In genomic region chr4:148448179-148448852, GRCm38 (mm10) we compare ENCODE assay signal across 8 mouse cellular contexts. TPM values are rescaled to one million over a fixed set of nuclear protein-coding genes. Genes with fewer than 3 reads are reported as not detected.
A peak's percentile ranks its signal among the peaks of the same experiment; 100 is the strongest.
DNase-seq lines count a peak whose midpoint lies in the region; ATAC-seq lines count a peak whose summit lies in the region.

Mtor (plus strand) TSS chr4:148448611.

- under 1% methylated on average over 56 of the region's 56 CpGs for WGBS in heart, embryonic 13.5 days
- WGBS in liver, embryonic 12.5 days (ENCODE audit: insufficient replicate concordance): under 1% methylated on average over 55 of the region's 56 CpGs
- under 1% methylated on average over 56 of the region's 56 CpGs for WGBS in stomach, embryonic 15.5 days

- DNase-seq in CD4-positive, CD25-positive, alpha-beta regulatory T cell, adult 2 months (ENCODE audit: low read depth, low spot score): peak; percentile 97
- peak; percentile 99 for DNase-seq in fat pad, adult 2 months (ENCODE audit: extremely low read depth, low read depth, low spot score)
- peak; percentile 96 for DNase-seq in kidney, postnatal 10 days
- peak; percentile 93 to 94 for DNase-seq in natural killer cell, adult 2 months (ENCODE audit: low spot score in 2 of 2)

- H3K27ac ChIP-seq in brown adipose tissue, adult 24 weeks (replicated peaks; ENCODE audit: low read depth, low read length): peak within 1 kb of the TSS; percentile 79
- peak within 1 kb of the TSS; percentile 58 for H3K27ac ChIP-seq in heart, embryonic 13.5 days (replicated peaks)
- H3K27ac ChIP-seq in liver, embryonic 12.5 days: peak within 1 kb of the TSS; percentile 75
- H3K27ac ChIP-seq in stomach, embryonic 15.5 days: peak within 1 kb of the TSS; percentile 63

- peaks cover 8% of the 10 kb centered on the region for H3K4me1 ChIP-seq in brown adipose tissue, adult 24 weeks (ENCODE audit: control insufficient read depth, insufficient read depth, insufficient read length, low read length)
- peaks cover 31% of the 10 kb centered on the region for H3K4me1 ChIP-seq in heart, embryonic 13.5 days
- peaks cover 47% of the 10 kb centered on the region for H3K4me1 ChIP-seq in liver, embryonic 12.5 days
- H3K4me1 ChIP-seq in stomach, embryonic 15.5 days: peaks cover 21% of the 10 kb centered on the region

- peak within 1 kb of the TSS; percentile 94 for H3K9ac ChIP-seq in heart, embryonic 13.5 days
- peak within 1 kb of the TSS; percentile 93 for H3K9ac ChIP-seq in liver, embryonic 12.5 days
- H3K9ac ChIP-seq in stomach, embryonic 15.5 days: peak within 1 kb of the TSS; percentile 81

- ATAC-seq in heart, embryonic 13.5 days (ENCODE audit: extremely low read depth, insufficient number of reproducible peaks, low FRiP score, low TSS enrichment): peak; percentile 91
- peak; percentile 92 for ATAC-seq in liver, embryonic 12.5 days
- peak; percentile 94 for ATAC-seq in stomach, embryonic 15.5 days (ENCODE audit: insufficient read depth, low FRiP score, low read depth)

- peaks cover 16% of the 10 kb centered on the region for H3K36me3 ChIP-seq in heart, embryonic 13.5 days
- H3K36me3 ChIP-seq in liver, embryonic 12.5 days: peaks cover 13% of the 10 kb centered on the region
- H3K36me3 ChIP-seq in stomach, embryonic 15.5 days: peaks cover 8% of the 10 kb centered on the region; the same call in 1 of the 2 replicates

- H3K4me2 ChIP-seq in heart, embryonic 13.5 days: peak within 1 kb of the TSS; percentile 73
- peak within 1 kb of the TSS; percentile 86 for H3K4me2 ChIP-seq in liver, embryonic 12.5 days
- H3K4me2 ChIP-seq in stomach, embryonic 15.5 days: peak within 1 kb of the TSS; percentile 76

- peak within 1 kb of the TSS; percentile 81 for H3K4me3 ChIP-seq in brown adipose tissue, adult 24 weeks (ENCODE audit: insufficient read depth, low read depth, low read length)
- peak within 1 kb of the TSS; percentile 90 for H3K4me3 ChIP-seq in heart, embryonic 13.5 days
- H3K4me3 ChIP-seq in liver, embryonic 12.5 days: peak within 1 kb of the TSS; percentile 97
- H3K4me3 ChIP-seq in stomach, embryonic 15.5 days (replicated peaks): peak within 1 kb of the TSS; percentile 99

- H3K9me3 ChIP-seq in heart, embryonic 13.5 days: no peaks in the 10 kb centered on the region
- H3K9me3 ChIP-seq in liver, embryonic 12.5 days (replicated peaks): no peaks in the 10 kb centered on the region
- H3K9me3 ChIP-seq in stomach, embryonic 15.5 days: no peaks in the 10 kb centered on the region

- no peaks in the 10 kb centered on the region for H3K27me3 ChIP-seq in heart, embryonic 13.5 days (replicated peaks)
- no peaks in the 10 kb centered on the region for H3K27me3 ChIP-seq in liver, embryonic 12.5 days (replicated peaks)
- H3K27me3 ChIP-seq in stomach, embryonic 15.5 days (replicated peaks): no peaks in the 10 kb centered on the region

RNA-seq across cellular contexts. Expression of gene Mtor, which starts in this region (rescaled TPM):
- 52.3 and 55.2 TPM in 2 replicates for polyA plus RNA-seq in brown adipose tissue, adult 24 weeks (2012; ENCODE audit: insufficient read depth, insufficient read length, missing spikeins)
- 11.7 and 11.9 TPM in 2 replicates for polyA plus RNA-seq in heart, embryonic 13.5 days (2015; fragmentation: Nextera tagmentation; extraction: Ambion mirVana)
- polyA plus RNA-seq in liver, embryonic 12.5 days (2016; fragmentation: Nextera tagmentation; extraction: Ambion mirVana): 13.1 and 13.5 TPM in 2 replicates
- 12.3 and 14.4 TPM in 2 replicates for polyA plus RNA-seq in stomach, embryonic 15.5 days (2015; fragmentation: Nextera tagmentation; extraction: Ambion mirVana)

Comparison
In these comparisons a context has a peak if more than half of its experiments do, and no peak if none do; other contexts are left out.
1. Peak in every context shown above with its lines: DNase-seq, ATAC-seq, H3K4me3 ChIP-seq and H3K27ac ChIP-seq.